Mouse (Mus musculus) cortical plate, adult 2 months (tissue): Measurements from ENCODE around the gene Tsks. TPM values are rescaled to one million over a fixed set of nuclear protein-coding genes. Genes with fewer than 3 reads are reported as not detected.

Experiments
- H3K27ac ChIP-seq: fragments of 200-500 bp; 2 replicates; pipeline ENCODE4 v1.5.1; 2012; ENCODE audit warnings: low read length, control low read depth, inconsistent platforms; ENCODE audit not compliant: insufficient read depth
- H3K4me1 ChIP-seq: fragments of 200-500 bp; 2 replicates; pipeline ENCODE4 v1.6.1; 2011; ENCODE audit warnings: low read length; ENCODE audit not compliant: control insufficient read depth, insufficient read depth
- H3K4me3 ChIP-seq: fragments of 200-500 bp; 2 replicates; pipeline ENCODE4 v1.5.1; 2011; ENCODE audit warnings: mild to moderate bottlenecking, low read length, control low read depth; ENCODE audit not compliant: insufficient read depth
- CTCF ChIP-seq: fragments of 200-500 bp; IDR thresholded peaks from 2 replicates; pipeline ENCODE4 v1.5.1; 2011; ENCODE audit warnings: mild to moderate bottlenecking, control low read depth, low read length; ENCODE audit not compliant: insufficient read depth; ENCODE audit errors: extremely low read depth
- POLR2A ChIP-seq: fragments of 200-500 bp; IDR thresholded peaks from 2 replicates; pipeline ENCODE4 v1.6.1; 2011; ENCODE audit warnings: mild to moderate bottlenecking, low read length, control low read depth; ENCODE audit not compliant: insufficient read depth; ENCODE audit errors: extremely low read depth
- polyA plus RNA-seq: library from polyadenylated mRNA; depleted of rRNA; stranded (reverse); fragments of >200 nt; gene quantifications from 2 replicates; pipeline ENCODE4 v1.2.3, GENCODE M21; 2012

The Tsks gene
- polyA plus RNA-seq, 1 experiment, result 1.5 TPM

GRCm38 (mm10) chr7:44957183-44957835 lies 14.3 kb downstream of the Tsks start:
- TF ChIP-seq POLR2A, result no peak
- no peak for TF ChIP-seq CTCF
- no peak overlapping the region for H3K4me3 ChIP-seq
- no peaks in the 10 kb centered on the region for H3K4me1 ChIP-seq
- H3K27ac ChIP-seq, result no peak overlapping the region

GRCm38 (mm10) chr7:44958208-44958607 lies 15.2 kb downstream of the Tsks start:
- Histone ChIP-seq H3K4me3 (no peak overlapping the region), H3K27ac (no peak overlapping the region), H3K4me1 (no peaks in the 10 kb centered on the region)
- TF ChIP-seq POLR2A, result no peak
- peak; percentile 74 for TF ChIP-seq CTCF

GRCm38 (mm10) chr7:44959281-44959680 lies 16.3 kb downstream of the Tsks start:
- TF ChIP-seq CTCF, result no peak
- TF ChIP-seq POLR2A, result no peak
- no peak overlapping the region for H3K4me3 ChIP-seq
- no peaks in the 10 kb centered on the region for H3K4me1 ChIP-seq
- H3K27ac ChIP-seq, result no peak overlapping the region

GRCm38 (mm10) chr7:44959874-44960511 lies 17.0 kb downstream of the Tsks start:
- Histone ChIP-seq H3K4me1 (no peaks in the 10 kb centered on the region), H3K27ac (no peak overlapping the region), H3K4me3 (no peak overlapping the region)
- TF ChIP-seq CTCF, result no peak
- no peak for TF ChIP-seq POLR2A

GRCm38 (mm10) chr7:44960512-44960910 lies 17.5 kb downstream of the Tsks start:
- no peak overlapping the region for H3K4me3 ChIP-seq
- no peak overlapping the region for H3K27ac ChIP-seq
- H3K4me1 ChIP-seq, result no peaks in the 10 kb centered on the region
- TF ChIP-seq POLR2A (no peak), CTCF (no peak)

DNA sequence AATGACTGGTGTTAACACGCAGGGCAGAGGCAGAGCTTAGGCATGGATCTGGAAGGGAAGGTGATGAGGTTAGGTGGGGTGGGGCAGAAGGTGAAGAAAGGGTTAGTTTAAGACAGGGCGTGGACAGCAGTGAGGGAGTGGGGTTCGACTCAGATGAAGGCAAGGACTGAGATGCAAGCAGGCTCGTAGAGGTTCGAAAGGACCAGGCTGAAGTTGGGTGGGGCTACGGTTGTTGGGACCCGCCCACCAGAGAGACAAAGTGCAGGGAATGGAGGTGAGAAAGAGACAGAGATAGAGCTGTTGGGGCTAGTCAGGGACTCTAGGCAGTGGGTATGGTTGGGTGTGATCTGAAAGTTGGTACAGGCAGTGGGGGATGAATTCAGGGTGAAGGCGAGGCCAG lies 19.3 kb downstream of the Tsks start:
- TF ChIP-seq CTCF, result no peak
- no peak for TF ChIP-seq POLR2A
- Histone ChIP-seq H3K4me1 (no peaks in the 10 kb centered on the region), H3K27ac (no peak overlapping the region), H3K4me3 (no peak overlapping the region)

DNA sequence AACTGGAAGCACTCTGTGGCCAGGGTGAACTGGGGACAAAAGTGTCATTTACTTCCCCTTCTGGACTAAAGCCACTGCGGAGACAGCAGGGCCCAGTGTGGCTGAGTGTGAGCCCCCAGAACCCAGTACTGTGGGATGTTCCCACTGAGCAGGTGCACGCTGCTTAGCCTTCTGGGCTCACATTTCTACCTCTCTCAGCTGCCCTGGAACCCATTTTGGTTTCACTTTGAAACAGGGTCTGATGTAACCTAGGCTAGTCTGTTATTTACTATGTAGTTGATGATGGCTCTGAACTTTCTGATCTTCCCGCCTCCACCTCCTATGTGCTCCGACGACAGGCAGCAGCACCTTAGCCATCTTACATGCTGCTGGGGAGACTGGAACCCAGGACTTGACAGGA lies 19.8 kb downstream of the Tsks start:
- H3K4me1 ChIP-seq, result no peaks in the 10 kb centered on the region
- H3K4me3 ChIP-seq, result no peak overlapping the region
- TF ChIP-seq CTCF (no peak), POLR2A (no peak)
- H3K27ac ChIP-seq, result no peak overlapping the region

- Histone ChIP-seq H3K27ac (no peak overlapping the region), H3K4me1 (no peaks in the 10 kb centered on the region), H3K4me3 (no peak overlapping the region)
- TF ChIP-seq CTCF (no peak), POLR2A (no peak)
Measured at GRCm38 (mm10) chr7:44964990-44965389, 22.0 kb downstream of the Tsks start.

GRCm38 (mm10) chr7:44965975-44966374 lies 23.0 kb downstream of the Tsks start:
- no peak overlapping the region for H3K27ac ChIP-seq
- peaks cover 4% of the 10 kb centered on the region; the same call in 1 of the 2 replicates for H3K4me1 ChIP-seq
- no peak overlapping the region for H3K4me3 ChIP-seq
- TF ChIP-seq CTCF, result no peak
- TF ChIP-seq POLR2A, result no peak

DNA sequence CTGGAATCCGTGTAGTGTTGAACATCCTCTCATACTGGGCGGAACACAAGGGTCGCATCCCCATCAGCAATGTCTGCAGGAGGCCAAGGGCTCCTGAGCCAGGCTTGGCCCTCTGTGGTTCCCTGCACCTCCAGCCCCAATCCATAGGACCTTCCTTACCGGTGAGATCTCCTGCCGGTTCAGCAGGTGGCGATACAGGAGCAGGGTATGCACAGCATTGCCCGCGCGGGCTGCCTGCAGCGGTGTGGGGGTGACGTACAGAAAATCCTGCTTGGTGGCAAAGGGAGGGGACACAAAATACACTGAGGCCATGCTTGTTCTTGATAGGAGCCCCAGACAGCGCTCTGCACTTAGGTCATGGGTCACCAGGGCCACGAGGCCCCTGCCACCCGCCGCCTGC lies 23.6 kb downstream of the Tsks start:
- no peak overlapping the region for H3K4me3 ChIP-seq
- no peak for TF ChIP-seq CTCF
- no peak for TF ChIP-seq POLR2A
- H3K27ac ChIP-seq, result no peak overlapping the region
- peaks cover 4% of the 10 kb centered on the region; the same call in 1 of the 2 replicates for H3K4me1 ChIP-seq

GRCm38 (mm10) chr7:44970231-44970691 lies 27.3 kb downstream of the Tsks start:
- H3K27ac ChIP-seq, result no peak overlapping the region
- no peak for TF ChIP-seq CTCF
- TF ChIP-seq POLR2A, result peak; percentile 66; the same call in 1 of the 2 replicates

More at GRCm38 (mm10) chr7:44970231-44970691, 27.3 kb downstream of the Tsks start:
- H3K4me3 ChIP-seq, result peak overlapping the region; percentile 57
- H3K4me1 ChIP-seq, result peaks cover 5% of the 10 kb centered on the region
